7 mouse cellular contexts compared by ENCODE assay signal in the genomic region with DNA sequence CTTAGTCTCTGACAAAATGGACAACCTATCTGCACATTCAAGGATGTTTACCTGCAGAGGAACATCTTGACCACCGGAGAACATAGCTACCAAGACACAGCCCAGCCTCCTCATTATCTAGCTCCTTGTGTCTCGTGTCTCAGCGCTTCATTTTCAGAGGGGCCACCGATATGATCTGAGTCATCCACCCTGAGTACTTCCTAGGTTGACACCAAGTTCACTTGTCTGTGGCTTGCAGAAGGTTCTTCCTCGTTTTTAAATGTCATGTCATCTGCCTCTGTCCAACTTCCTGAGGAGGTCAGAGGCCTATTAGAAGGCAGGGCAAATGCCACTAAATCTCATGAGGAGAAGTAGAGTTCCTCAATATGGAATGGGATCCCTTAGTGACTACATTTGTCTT. TPM values are rescaled to one million over a fixed set of nuclear protein-coding genes. Genes with fewer than 3 reads are reported as not detected.
DNase-seq lines count a peak whose midpoint lies in the region; ATAC-seq and TF ChIP-seq lines count a peak whose summit lies in the region.

No protein-coding gene starts in this region.

- no peak for DNase-seq in hindbrain, embryonic 10.5 days (ENCODE audit: low spot score)
- DNase-seq in spleen, postnatal 36 days (ENCODE audit: low spot score in 2 of 2) = peak; percentile 18 to 38
- DNase-seq in spleen, postnatal 14 days (ENCODE audit: low spot score in 2 of 2) = no peak
- DNase-seq in liver, embryonic 14.5 days (ENCODE audit: low read depth in 3 of 3, low spot score in 3 of 3) = no peak
- no peak for DNase-seq in B cell, adult 2 months
- no peak for DNase-seq in urinary bladder, postnatal 25 days (ENCODE audit: low spot score)

- H3K4me2 ChIP-seq in hindbrain, embryonic 16.5 days (ENCODE audit: low read length) = no peak overlapping the region
- peak overlapping the region; percentile 99; the same call in 1 of the 2 replicates for H3K4me2 ChIP-seq in liver, embryonic 14.5 days (ENCODE audit: low read depth)

- H3K9ac ChIP-seq in hindbrain, embryonic 16.5 days (ENCODE audit: low read depth, low read length) = no peak overlapping the region
- no peak overlapping the region for H3K9ac ChIP-seq in liver, embryonic 14.5 days (replicated peaks)

- 83% methylated on average over 5 of the region's 5 CpGs for WGBS in hindbrain, embryonic 10.5 days
- 90% methylated on average over 5 of the region's 5 CpGs for WGBS in hindbrain, embryonic 16.5 days
- WGBS in liver, embryonic 14.5 days (ENCODE audit: insufficient replicate concordance) = 19% methylated on average over 5 of the region's 5 CpGs

- TF ChIP-seq CTCF in liver, embryonic 14.5 days (IDR thresholded peaks at IDR 0.05; ENCODE audit: low read depth) = no peak

- no peak overlapping the region for H3K27ac ChIP-seq in hindbrain, embryonic 10.5 days
- H3K27ac ChIP-seq in hindbrain, embryonic 16.5 days (ENCODE audit: low read depth, low read length) = no peak overlapping the region
- H3K27ac ChIP-seq in liver, embryonic 14.5 days = no peak overlapping the region

- no peaks in the 10 kb centered on the region for H3K9me3 ChIP-seq in hindbrain, embryonic 10.5 days
- H3K9me3 ChIP-seq in hindbrain, embryonic 16.5 days (ENCODE audit: control insufficient read depth, low read length) = no peaks in the 10 kb centered on the region
- H3K9me3 ChIP-seq in liver, embryonic 14.5 days (ENCODE audit: control insufficient read depth, low read length) = no peaks in the 10 kb centered on the region

- peak overlapping the region; percentile 72; the same call in 1 of the 2 replicates for H3K4me3 ChIP-seq in hindbrain, embryonic 10.5 days
- H3K4me3 ChIP-seq in hindbrain, embryonic 16.5 days (ENCODE audit: low read length) = no peak overlapping the region
- H3K4me3 ChIP-seq in liver, embryonic 14.5 days (ENCODE audit: insufficient read depth in 1 of 2, low read depth in 2 of 2, low read length in 2 of 2) = no peak overlapping the region

- no peak for TF ChIP-seq EP300 in liver, embryonic 14.5 days (IDR thresholded peaks at IDR 0.05; ENCODE audit: low read depth)

- no peak for ATAC-seq in hindbrain, embryonic 16.5 days
- ATAC-seq in liver, embryonic 14.5 days (ENCODE audit: insufficient read depth) = no peak

- peaks cover 40% of the 10 kb centered on the region for H3K27me3 ChIP-seq in hindbrain, embryonic 10.5 days (ENCODE audit: insufficient read depth, poor library complexity, severe bottlenecking)
- no peaks in the 10 kb centered on the region for H3K27me3 ChIP-seq in hindbrain, embryonic 16.5 days (replicated peaks; ENCODE audit: control insufficient read depth, insufficient read depth, low read length)
- peaks cover 27% of the 10 kb centered on the region for H3K27me3 ChIP-seq in liver, embryonic 14.5 days (ENCODE audit: control insufficient read depth, insufficient read depth, low read length)

- no peaks in the 10 kb centered on the region for H3K36me3 ChIP-seq in hindbrain, embryonic 10.5 days
- no peaks in the 10 kb centered on the region for H3K36me3 ChIP-seq in hindbrain, embryonic 16.5 days (ENCODE audit: control insufficient read depth, insufficient read depth, low read length)
- no peaks in the 10 kb centered on the region for H3K36me3 ChIP-seq in liver, embryonic 14.5 days (replicated peaks; ENCODE audit: control insufficient read depth, insufficient read depth, low read depth)

- H3K4me1 ChIP-seq in hindbrain, embryonic 10.5 days (replicated peaks) = peaks cover 25% of the 10 kb centered on the region
- peaks cover 6% of the 10 kb centered on the region for H3K4me1 ChIP-seq in hindbrain, embryonic 16.5 days (ENCODE audit: control insufficient read depth, insufficient read depth, low read depth, low read length)
- peaks cover 2 to 10% of the 10 kb centered on the region in 2 experiments; a peak in 3 of 4 replicates for H3K4me1 ChIP-seq in liver, embryonic 14.5 days (replicated peaks; ENCODE audit: control insufficient read depth in 2 of 2, insufficient read depth in 2 of 2, low read length in 1 of 2)

RNA-seq across cellular contexts. Expression of a gene that starts 1.4 kb away (rescaled TPM):
- 5.2 and 12.5 TPM in 2 replicates for polyA plus RNA-seq in hindbrain, embryonic 10.5 days (2016; fragmentation: Nextera tagmentation; extraction: Ambion mirVana)
- polyA plus RNA-seq in hindbrain, embryonic 16.5 days (2015; fragmentation: Nextera tagmentation; extraction: Ambion mirVana) = 32.6 and 38.0 TPM in 2 replicates
- 0.73 and 0.83 TPM in 2 replicates for polyA plus RNA-seq in liver, embryonic 14.5 days (2012; rRNA removed)
- polyA plus RNA-seq in liver, embryonic 14.5 days (2014; fragmentation: Nextera tagmentation; extraction: Ambion mirVana) = 1.00 and 2.5 TPM in 2 replicates

RNA-seq across cellular contexts. Expression of a gene that starts 11.3 kb away (rescaled TPM):
- 34.1 and 38.7 TPM in 2 replicates for polyA plus RNA-seq in hindbrain, embryonic 10.5 days (2016; fragmentation: Nextera tagmentation; extraction: Ambion mirVana)
- polyA plus RNA-seq in hindbrain, embryonic 16.5 days (2015; fragmentation: Nextera tagmentation; extraction: Ambion mirVana) = 28.0 and 29.3 TPM in 2 replicates
- 12.1 and 12.2 TPM in 2 replicates for polyA plus RNA-seq in liver, embryonic 14.5 days (2012; rRNA removed)
- 9.2 and 11.4 TPM in 2 replicates for polyA plus RNA-seq in liver, embryonic 14.5 days (2014; fragmentation: Nextera tagmentation; extraction: Ambion mirVana)

Comparison
In these comparisons a context has a peak if more than half of its experiments do, and no peak if none do; other contexts are left out.
1. DNase-seq: peak in spleen, postnatal 36 days (2 of 2); none in hindbrain, embryonic 10.5 days (single experiment), spleen, postnatal 14 days (0 of 2), liver, embryonic 14.5 days (0 of 3), B cell, adult 2 months (0 of 2) and urinary bladder, postnatal 25 days (single experiment).